Mouse (Mus musculus) urinary bladder, postnatal 10 days (tissue): ENCODE data around the gene Tecpr2.
"Not testable (repeated sequence)": the region's sequence is repeated elsewhere in the genome, so short reads cannot be mapped to it uniquely, and the experiment has no call there.

Experiments used
- DNase-seq: peaks from one replicate; pipeline ENCODE4 v3.0.0; 2022; ENCODE audit warnings: low spot score

Tecpr2 gene

DNA sequence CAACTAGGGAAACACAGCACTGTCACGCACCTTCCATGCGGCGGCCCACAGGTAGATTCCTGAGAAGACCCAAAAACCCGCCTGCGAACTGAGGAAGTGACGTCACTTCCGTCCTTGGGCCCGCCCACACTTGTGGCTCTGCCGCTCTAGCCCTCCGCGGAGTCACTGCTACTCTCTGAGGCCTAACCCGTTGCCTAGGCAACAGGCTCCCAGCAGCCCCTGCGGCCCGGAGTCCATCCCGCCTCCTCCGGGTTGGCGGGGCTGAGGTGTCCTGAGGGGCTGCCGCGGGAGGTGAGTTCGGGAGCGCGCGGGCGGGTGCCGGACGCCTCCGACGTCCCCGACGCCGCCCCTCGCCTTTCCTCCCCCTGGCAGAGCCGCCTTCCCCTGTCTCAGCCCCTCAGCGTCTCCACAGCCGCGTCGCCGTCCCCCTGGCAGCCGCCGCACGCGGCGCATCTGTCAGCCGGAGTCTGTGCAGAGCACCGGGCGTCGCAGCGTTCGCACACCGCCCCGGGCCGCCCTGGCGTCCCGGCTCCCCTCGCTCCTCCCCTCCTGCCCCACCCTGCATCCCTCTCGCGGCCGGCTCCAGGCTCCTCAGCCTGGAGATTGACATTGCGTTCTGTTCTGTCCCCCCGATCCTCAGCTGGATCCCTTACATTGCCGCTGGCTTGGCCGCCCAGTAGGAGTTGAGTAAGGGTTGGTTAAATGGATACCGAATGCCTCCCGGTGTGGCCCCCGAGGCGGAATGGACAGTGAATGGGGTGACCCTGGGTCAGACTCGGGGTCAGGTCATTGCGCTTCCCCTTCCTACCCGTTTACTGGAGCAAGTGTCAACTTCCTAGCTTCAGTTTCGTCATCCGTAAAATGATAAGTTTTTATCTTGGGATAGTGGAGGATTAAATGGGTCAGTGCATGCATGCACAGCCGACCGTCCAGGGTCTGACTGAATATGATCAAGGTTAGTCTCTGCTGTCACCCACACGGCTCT, at the start of gene Tecpr2, which contains the start of gene Cinp:
Gene Tecpr2 (plus strand): TSS at position 229 of the 985 bp plus-strand sequence.
Gene Cinp (minus strand): TSS at position 110 of the 985 bp plus-strand sequence.
- DNase-seq: peak; percentile 83

DNA sequence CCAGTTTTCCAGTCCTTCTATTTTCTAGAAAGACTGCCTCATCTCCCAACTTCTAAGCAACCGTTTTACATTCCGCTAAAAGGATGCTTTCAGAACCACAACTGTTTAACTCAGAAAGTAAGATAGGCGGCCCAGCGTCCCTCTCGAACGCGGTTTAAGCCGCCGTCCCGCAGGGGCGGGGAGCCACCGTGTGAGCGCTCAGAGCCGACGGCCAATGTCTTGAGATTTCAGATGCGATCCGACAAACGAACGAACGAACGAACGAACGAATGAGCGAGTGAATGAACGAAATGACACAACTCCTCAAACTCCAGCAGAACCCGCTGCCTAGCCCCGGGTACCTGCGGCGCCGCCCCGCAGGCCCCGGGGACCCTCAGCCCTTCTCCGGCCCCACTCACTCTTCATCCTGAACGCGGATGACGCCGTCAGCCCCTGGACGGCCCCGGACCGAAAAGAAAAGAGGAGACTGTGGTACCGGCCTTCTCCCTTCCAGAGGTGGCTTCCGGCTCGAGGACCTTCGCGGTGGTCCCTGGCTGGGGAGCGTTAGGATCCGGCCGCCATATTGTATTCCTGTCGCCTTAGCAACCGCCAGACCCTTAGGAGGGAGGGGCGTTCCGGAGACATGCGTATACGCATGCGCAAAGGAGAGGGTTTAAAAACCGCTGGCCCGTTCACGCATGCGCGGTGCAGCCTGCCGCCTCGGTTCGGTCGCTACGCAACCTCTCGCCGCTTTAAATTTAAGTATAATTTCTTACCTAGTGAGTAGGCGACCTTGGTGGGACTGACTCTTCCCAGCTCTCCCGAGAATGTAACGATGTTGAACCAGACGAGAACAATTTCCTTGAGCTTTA, 48.5 kb upstream of the Tecpr2 start, which contains the start of gene Mok:
Gene Mok (minus strand): TSS at position 592 of the 851 bp plus-strand sequence.
- DNase-seq: peak; percentile 89

DNA sequence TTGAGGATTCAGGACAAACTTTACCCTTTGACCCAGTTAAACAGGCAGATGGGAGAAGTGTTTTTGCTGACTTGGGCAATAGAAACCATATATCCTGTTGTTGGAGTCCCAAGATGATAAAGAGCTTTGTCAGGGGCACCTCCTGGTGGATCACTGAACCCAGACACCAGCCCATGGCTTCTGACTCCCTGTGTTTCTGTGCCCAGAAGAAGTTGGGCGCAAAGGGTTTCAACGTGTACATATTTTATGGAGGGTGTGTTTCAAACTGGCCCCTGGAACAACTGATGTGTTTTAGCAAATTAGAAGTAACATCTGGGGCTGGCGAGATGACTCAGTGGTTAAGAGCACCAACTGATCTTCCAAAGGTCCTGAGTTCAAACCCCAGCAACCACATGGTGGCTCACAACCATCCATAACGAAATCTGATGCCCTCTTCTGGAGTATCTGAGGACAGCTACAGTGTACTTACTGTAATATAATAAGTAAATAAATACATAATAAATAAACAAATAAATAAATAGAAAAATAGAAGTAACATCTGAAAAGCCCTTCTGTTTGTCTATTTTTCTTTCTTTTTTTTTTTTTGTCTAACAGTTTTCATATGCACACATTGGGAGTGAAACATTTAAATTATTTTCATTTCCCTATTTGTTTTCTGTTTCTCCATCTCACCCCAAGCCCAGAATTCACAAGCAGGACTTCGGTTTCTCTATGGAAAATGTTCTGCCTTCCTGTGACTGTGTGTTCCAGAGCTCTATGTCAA, 47.2 kb upstream of the Tecpr2 start:
- DNase-seq: no peak

DNA sequence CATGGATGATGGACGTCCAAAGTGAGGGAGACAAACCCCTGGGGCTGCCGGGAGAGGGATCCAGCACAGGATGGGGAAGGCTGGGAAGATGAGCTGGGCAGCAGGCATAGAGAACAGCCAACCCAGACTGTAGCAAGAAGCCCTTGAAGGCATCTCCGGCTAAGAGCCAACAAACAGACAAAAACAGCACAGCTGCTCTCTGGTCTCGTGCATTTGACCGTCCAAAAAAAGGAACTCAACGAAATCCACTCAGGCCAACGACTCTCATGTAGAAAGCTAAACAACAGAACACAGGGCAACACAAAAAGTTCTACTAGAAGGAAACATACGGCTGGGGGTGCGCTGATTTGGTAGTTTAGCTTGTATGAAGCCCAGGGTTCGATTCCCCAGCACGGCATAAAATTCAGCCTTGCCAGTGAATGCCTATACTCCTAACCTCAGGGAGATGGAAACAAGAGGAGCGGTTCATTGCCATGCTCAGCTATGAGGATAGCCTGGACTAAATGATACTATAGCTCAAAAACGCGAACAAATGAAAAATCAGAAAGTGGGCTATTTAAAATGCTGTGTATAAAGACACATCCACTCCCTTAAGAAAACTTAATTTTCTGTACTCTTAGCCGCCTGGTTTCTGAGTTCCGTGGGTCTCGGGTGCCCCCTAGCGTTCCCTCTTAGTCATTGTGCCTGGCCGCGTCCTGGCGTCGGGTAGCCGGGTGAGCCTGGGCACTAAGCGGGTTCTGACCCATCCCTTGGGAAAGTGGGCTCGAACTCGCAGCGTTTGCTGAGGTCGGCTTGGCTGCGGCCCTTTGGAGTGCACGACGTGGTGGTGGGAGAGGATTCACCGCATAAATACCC, 45.6 kb upstream of the Tecpr2 start:
- DNase-seq: no peak

DNA sequence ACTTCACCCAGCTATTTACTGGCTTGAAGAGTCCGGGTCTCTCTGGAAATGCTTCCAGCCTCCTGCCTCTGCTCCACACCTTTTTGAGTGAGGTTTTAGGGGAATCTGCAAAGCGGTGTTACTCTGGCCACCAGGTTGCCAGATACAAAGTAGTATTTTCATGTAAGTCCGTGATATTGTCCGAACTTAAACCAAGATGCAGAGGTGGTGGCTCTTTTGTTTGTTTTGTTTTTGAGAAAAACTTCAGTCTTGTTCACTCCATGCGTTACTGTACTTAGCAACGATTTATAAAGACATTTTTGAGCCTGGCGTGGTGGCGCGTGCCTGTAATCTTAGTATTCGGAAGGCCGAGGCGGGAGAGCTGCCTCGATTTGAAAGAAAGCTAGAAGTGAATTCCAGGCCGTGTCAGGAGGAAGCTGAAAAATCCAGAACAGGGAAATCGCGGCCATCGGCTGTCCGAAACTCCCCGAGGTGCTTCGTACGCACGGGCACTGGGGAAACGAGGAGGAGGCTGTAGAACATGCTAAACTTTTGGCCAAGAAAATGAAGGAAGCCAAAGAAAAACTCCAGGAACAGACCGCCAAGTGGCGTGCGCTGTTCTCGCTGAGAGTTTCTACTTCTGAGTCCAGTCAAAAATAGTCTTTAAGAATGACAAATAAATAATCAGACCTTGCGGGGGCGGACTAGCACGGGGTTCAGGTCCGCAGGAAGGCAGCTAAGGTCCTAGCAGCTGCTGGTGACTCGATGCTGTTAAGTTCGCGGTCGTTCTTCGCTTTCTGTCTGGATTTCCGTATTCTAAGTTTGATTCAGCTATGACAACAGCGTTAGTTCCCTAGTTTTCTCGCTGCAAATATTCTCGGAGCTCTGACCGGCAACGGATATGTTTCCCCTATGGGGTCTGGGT, 44.6 kb upstream of the Tecpr2 start:
- DNase-seq: no peak

DNA sequence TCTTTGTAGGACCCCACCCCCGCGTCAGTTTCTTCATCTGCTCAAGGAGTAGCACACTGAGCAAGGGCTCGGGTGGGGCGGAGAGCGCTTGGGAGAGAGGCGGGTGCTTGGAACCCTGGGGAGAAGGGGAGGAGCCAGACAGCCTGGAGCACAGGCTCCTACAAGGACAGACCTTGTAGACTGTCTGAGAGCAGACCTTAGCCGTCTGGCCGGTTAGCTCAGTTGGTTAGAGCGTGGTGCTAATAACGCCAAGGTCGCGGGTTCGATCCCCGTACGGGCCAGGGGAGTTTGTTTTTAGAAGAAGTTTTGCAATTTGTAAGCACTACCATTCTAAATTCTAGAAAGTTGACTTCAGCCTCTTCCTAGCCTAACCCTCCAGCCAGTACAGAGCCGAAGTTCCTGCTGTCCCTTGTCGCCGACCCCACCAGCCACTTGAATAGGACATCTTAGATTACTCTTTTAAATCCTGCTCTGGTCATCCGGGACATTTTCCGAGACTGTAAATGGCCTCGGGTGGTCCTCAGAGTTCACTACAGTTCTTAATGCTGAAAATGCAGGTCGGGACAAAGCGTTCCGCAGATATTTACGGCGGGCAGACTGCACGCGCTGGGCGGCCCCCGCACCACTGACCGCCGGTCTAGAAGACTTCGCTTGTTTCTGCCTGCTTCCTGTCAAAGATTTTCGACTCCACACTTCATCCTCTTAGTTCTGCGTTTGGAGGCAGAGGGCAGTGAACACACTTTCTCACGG, 43.8 kb upstream of the Tecpr2 start:
- peak; percentile 73 for DNase-seq

DNA sequence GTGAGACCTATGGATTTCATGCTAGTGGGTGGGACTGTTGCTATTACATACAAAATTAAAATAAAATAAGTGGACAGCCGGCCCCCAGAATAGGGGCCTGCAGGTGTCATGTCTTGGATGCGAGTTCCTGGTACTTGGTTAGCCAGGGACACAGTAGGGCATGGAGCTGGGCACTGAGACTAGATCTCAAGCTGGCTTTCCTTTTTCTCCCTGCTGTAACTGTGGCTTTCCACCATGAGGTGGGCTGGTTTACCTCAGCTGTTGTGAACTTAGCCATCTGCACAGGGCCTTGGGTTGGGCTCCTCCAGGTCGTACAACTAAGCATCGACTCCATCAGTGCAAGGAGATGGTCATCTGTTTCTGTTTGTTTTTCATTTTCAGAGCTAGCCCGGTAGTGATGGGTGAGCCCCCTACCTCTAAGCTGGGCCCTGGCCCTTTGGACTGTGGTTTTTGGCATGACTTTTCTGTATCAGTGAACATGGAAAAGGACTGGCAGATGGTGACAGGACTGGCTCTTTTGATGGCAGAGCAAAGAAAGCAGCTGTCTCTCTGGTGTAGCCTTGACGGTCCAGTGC, 42.8 kb upstream of the Tecpr2 start:
- DNase-seq: no peak

DNA sequence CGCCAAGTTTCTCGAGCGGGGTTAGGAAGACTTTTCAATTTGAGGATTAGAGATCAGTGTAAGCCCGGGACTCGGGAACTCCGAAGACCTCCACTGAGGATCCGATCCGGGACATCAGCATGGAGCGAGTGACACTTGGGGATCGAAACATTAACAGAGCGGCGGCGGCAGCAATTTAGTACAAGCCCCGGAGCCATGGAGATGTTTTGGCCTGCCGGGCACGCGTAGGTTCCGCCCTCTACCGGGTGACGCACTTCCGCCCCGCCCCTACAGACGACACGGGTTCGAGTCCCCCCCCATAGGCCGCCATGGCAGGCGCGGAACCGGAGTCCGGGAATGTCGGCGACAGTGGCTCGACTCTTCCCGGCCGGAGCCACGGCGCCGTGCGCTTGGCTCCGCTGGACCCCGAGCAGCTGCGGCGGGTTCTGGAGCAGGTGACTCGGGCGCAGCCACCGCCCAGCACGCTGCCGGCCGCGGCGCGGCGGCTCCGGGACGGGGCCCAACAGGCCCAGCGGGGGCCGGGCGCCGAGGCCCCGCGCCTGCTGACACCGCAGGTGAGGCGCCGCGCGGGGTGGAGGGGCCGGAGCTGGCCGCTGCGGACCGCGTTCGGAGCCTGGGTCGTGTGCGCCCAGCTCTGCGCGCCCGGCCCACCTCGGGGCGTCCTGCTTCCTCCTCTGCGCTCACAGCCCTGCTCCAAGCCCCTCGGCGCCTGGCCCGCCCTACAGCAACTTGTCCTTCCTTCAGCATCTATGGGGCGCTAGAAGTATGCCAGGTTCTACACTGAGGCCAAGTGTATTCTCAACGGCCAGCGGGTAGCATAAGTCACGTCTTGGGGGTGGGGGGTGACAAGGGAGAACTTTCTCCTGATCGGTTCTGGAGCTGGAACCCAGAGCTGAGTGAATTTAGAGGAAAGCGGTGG, 38.8 kb upstream of the Tecpr2 start, which contains the start of gene Zfp839:
Gene Zfp839 (plus strand): TSS at position 244 of the 919 bp plus-strand sequence.
- peak; percentile 56 for DNase-seq

DNA sequence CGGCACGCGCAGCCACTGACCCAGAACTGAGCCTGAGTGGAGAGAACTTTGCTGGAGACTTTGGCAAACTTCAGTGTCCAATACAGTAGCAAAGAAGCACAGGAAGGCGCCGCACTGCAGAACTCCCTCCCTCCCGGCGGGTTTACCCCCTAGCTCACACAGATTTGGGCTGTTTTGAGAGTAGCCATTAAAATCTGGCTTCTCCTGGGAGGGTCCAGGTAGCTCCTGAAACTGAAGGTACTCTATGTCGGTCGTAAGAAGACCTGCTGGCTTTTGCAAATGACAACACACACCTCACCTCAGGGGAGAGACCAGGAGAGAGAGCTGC, 38.2 kb upstream of the Tecpr2 start:
- no peak for DNase-seq

DNA sequence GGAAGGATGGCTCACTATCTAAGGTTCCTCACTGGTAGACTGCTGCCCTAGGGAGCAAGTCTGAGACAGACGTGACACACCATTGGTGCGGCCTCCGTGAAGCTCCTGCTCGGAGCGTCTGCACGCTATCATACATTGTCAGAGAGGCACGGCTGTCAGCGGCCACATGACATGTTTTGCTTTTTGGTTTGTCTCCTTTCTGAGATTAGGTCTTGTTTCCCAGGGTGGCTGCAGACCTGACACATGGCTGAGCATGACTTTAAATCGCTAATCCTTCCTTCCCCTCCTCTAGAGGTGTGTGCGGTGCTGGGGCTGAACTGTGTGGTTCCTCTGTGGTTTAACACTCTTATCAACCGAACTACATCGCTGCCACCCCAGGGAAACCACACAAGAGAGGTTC, 37.6 kb upstream of the Tecpr2 start:
- DNase-seq: no peak

DNA sequence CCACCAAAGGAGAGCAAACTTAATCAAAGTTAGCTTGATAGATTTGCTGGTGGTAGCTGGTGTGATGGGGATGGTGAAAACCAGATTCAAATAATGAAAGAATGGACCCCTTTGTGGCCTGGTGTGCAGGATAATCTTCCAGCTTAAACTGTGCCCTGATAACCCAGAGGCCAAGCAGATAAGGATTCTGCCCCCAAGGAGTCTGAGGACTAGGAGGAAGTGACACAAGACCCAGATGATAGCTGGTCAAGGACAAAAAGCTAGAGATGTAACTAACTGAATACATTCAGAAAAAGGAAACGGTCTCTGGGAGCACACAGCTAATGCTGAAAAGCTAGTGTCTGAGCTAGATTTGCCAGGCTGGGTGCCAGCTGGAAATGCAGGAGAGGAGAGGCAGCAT, 37.1 kb upstream of the Tecpr2 start:
- no peak for DNase-seq

DNA sequence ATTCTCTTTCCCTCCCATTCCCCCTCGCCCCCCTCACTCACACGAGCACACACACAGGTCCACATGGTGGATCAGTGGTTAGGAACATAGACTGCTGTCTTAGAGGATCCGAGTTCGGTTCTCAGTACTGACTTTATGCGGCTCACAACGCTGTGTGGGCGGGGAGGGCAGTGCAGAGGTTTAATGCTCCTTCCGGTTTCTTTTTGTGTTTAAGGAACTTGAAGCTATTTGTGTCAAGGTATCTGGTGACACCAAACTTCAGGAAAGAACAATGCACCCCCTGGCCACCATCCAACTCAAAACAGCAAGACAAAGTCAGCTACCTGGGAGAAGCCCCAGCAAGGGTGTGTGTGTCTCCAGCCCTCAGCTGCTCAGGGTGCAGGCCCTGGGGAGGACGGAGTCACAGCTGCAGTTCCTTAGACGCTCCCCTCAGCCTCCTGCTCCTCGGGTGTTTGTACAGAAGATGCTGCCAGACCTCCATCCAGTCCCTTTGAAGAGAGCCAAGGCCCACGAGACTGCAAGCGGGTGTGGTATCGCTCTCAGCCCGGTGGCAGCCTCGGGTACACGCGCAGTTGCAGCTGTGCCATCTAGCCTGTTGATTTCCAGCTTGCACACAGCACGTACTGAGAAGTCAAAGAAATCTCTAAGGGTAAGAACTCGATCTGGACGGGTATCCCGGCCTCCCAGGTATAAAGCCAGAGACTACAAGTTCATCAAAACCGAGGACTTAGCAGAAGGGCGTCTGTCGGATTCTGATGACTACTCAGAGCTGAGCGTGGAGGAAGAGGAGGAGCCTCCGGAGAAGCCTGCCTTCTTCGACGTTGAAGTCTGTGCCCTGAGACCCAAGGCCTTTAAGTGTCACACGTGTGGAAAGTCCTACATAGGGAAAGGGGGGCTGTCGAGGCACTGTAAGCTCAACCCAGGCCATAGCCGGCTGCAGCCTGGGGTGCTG, 34.0 kb upstream of the Tecpr2 start:
- no peak for DNase-seq

DNA sequence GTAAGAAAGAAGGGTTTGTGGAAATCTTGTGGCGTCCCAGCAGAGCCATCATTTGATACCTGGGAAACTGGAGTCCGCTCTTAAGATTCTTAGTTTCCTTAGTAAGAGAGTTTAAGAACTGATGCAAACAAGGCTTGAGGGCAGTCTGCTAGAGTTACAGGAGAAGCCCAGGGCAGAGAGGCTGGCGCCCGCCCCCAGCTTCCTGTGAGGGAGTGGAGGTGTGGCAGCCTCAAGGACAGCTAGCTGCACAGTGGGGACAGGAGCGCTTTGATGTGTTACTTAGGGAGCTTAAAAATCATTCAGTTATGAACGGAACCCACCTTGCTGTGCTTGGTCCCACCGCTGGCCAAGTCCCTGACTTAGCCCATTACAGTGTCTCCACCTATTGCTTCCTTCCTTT, 31.9 kb upstream of the Tecpr2 start:
- no peak for DNase-seq

DNA sequence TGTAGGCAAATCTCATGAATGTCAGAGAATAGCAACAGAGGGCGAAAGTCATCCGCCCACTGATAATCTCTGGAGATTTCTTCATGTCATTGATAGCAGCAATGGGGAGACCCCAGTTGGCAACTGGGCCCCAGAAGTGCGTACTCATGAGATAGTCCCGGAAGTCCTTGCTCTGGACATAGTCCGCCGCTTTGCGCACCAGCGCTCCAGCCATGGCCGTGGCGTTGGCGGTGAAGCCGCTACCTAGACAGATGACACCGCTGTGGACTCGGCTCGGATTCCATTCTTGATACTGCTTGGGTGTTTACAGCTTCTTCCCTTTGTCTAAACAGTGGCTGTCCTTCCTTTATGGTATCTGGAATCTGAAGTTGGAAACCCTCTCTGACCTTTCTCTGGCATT, 30.4 kb upstream of the Tecpr2 start:
- not testable (repeated sequence) for DNase-seq

DNA sequence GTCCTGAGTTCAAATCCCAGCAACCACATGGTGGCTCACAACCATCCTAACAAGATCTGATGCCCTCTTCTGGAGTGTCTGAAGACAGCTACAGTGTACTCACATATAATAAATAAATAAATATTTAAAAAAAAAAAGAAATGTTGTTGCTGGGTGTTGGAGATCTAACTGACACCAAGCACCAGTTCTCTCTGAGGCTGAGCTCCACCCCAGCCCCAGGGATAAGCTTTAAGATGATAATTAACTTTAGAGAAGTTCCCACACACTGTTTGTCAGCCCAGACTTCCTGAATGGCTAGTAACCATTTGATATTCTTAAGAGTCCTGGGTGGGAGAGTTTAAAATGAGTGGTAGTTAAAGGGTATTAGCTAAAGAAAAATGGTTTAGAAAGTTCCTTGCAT, 28.8 kb upstream of the Tecpr2 start:
- no peak for DNase-seq

DNA sequence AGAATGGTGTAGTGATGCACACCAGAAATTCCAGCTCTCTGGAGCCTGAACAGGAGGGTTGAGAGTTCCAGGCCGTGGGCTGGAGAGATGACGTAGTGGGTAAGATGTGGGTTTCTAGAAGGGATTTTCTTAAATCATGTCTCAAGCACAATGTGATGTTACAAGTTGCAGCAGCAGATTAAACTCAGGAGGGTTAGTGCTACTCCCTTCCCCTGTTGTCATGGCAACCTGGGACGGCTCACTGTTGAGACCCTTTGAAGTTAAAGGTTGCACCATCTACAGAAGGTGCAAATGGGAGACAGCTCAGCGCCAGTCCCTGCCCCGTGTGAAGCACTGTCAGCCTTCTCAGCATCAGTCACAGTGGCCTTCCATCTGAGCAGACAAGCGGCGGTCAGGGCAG, 27.8 kb upstream of the Tecpr2 start:
- no peak for DNase-seq

DNA sequence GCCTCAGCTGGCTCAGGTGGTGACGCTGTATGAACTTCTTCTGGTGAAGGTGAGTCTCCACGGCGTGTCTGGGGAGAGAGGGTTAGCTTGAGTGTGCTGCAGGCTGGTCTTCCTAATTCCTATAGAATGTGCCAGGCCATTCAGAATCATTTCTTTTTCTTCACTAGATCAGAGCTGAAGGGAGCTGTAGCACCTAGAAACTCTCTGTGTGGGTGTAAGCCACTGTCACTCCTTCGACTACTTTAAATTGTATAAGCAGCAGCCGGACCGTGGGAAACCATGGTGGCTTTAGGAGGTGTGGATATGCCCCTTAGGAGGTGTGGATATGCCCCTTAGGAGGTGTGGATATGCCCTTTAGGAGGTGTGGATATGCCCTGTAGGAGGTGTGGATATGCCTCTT, 25.1 kb upstream of the Tecpr2 start:
- DNase-seq: no peak
